Mouse (Mus musculus): ENCODE measurements around the gene Baz2a. TPM values are rescaled to one million over a fixed set of nuclear protein-coding genes. Genes with fewer than 3 reads are reported as not detected.
"Not testable (repeated sequence)": the region's sequence is repeated elsewhere in the genome, so short reads cannot be mapped to it uniquely, and the experiment has no call there.

Baz2a gene
- polyA plus RNA-seq, 1 experiment from 2014 or later, result 13.6 TPM

DNA sequence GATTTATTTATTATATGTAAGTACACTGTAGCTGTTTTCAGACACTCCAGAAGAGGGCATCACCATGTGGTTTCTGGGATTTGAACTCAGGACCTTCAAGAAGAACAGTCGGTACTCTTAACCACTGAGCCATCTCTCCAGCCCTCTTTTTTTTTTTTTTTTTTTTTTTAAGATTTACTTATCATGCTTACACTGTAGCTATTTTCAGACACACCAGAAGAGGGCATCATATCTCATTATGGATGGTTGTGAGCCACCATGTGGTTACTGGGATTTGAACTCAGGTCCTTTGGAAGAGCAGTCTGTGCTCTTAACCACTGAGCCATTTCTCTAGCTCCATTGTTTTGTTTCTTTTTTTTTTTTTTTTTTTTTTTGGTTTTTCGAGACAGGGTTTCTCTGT lies 39.2 kb upstream of the Baz2a start:
- not testable (repeated sequence) for DNase-seq (ENCODE audit: low spot score); ATAC-seq; H3K4me3 ChIP-seq (ENCODE audit: low read depth, low read length); H3K27me3 ChIP-seq (replicated peaks; ENCODE audit: control insufficient read depth, insufficient read depth, low read length); H3K4me2 ChIP-seq (ENCODE audit: low read length); H3K9me3 ChIP-seq (replicated peaks; ENCODE audit: control insufficient read depth, low read length); H3K4me1 ChIP-seq (ENCODE audit: control insufficient read depth, insufficient read depth, low read length); H3K27ac ChIP-seq (ENCODE audit: low read depth, low read length); H3K9ac ChIP-seq (ENCODE audit: low read length)
- WGBS, result 100% methylated on average over 1 of the region's 2 CpGs
- H3K36me3 ChIP-seq (ENCODE audit: control insufficient read depth, insufficient read depth, low read length), result peaks cover 37% of the 10 kb centered on the region

DNA sequence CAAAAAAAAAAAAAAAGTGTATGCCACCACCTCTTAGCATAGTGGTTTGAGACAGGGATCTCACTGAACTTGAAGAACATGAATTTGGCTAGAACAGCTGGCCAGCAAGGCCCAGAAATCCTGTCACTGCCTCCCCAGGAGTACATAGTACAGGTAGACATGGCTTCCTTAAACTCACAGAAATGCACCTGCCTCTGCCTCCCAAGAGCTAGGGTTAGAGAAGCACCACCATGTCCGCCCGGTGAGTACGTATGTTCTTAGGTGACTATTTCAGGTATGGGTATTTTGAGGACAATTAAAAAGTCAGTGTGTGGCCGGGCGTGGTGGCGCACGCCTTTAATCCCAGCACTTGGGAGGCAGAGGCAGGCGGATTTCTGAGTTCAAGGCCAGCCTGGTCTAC lies 38.4 kb upstream of the Baz2a start:
- DNase-seq (ENCODE audit: low spot score), result no peak
- 0 out of 2 replicates have a peak, but pooled peaks cover 3% of the 10 kb centered on the region for H3K4me1 ChIP-seq (ENCODE audit: control insufficient read depth, insufficient read depth, low read length)
- no peaks in the 10 kb centered on the region for H3K27me3 ChIP-seq (replicated peaks; ENCODE audit: control insufficient read depth, insufficient read depth, low read length)
- no peak overlapping the region for H3K4me3 ChIP-seq (ENCODE audit: low read depth, low read length)
- H3K4me2 ChIP-seq (ENCODE audit: low read length), result no peak overlapping the region
- H3K9ac ChIP-seq (ENCODE audit: low read length), result no peak overlapping the region
- peaks cover 29% of the 10 kb centered on the region for H3K36me3 ChIP-seq (ENCODE audit: control insufficient read depth, insufficient read depth, low read length)
- no peaks in the 10 kb centered on the region for H3K9me3 ChIP-seq (replicated peaks; ENCODE audit: control insufficient read depth, low read length)
- WGBS, result 95% methylated on average over 8 of the region's 8 CpGs
- ATAC-seq, result no peak
- H3K27ac ChIP-seq (ENCODE audit: low read depth, low read length), result no peak overlapping the region

DNA sequence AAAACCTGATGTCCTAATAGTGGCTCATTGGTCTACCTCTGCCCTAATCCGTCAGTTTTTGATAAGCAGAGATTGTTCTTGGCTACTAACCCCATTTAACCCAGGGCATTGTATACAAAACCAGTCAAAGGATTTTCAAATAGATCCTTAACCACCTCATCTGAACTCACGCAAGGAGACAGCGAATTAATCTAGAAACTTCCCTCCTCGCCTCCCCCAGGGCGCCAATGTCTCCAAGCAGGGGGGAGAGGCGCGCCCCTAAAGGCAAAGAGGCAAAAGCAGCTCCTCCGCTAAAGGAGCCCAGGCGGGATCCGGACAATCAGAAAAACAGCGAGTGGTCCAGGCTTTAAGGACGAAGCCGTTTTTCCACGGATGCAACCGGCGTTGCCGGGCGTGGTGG lies 33.2 kb upstream of the Baz2a start:
- H3K27me3 ChIP-seq (replicated peaks; ENCODE audit: control insufficient read depth, insufficient read depth, low read length), result no peaks in the 10 kb centered on the region
- no peaks in the 10 kb centered on the region for H3K36me3 ChIP-seq (ENCODE audit: control insufficient read depth, insufficient read depth, low read length)
- H3K27ac ChIP-seq (ENCODE audit: low read depth, low read length), result peak overlapping the region; percentile 99
- H3K4me1 ChIP-seq (ENCODE audit: control insufficient read depth, insufficient read depth, low read length), result peaks cover 14% of the 10 kb centered on the region
- H3K9me3 ChIP-seq (replicated peaks; ENCODE audit: control insufficient read depth, low read length), result no peaks in the 10 kb centered on the region
- peak overlapping the region; percentile 82 for H3K4me2 ChIP-seq (ENCODE audit: low read length)
- DNase-seq (ENCODE audit: low spot score), result no peak
- peak overlapping the region; percentile 89 for H3K4me3 ChIP-seq (ENCODE audit: low read depth, low read length)
- peak; percentile 36; the same call in 1 of the 2 replicates for ATAC-seq
- H3K9ac ChIP-seq (ENCODE audit: low read length), result peak overlapping the region; percentile 89
- WGBS, result under 1% methylated on average over 18 of the region's 18 CpGs

DNA sequence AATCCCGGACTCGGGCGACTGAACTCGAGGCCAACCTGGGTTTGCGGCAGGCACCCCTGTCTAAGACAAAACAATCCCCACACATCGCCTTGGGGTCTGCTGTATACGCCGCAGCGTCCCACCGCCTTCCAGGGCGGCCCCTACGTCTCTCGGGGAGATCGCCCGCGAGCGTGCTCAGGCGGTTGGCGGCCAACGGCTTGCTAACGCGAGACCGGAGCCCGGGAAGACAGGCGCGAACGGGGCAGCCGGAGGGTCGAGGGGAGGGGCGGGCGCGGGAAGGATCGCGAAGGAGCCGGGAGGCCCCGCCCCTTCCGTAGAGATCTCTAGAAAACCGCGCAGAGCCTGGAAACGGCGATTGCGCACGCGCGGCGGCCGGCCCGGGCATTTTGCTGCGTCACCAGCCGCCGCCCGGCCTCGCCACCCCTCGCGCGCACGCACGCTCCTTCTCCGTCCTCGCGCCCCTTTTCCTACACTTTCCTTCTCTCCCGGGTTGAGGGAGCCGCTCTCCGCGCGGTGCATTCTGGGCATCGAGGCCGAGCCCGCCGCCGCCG lies 32.7 kb upstream of the Baz2a start, which contains the start of gene Ptges3:
Gene Ptges3 (plus strand): TSS at position 354 of the 551 bp plus-strand sequence.
- Histone ChIP-seq H3K9ac (ENCODE audit: low read length) (peak within 1 kb of the TSS; percentile 89), H3K36me3 (ENCODE audit: control insufficient read depth, insufficient read depth, low read length) (0 out of 2 replicates have a peak, but pooled peaks cover 1% of the 10 kb centered on the region), H3K4me1 (ENCODE audit: control insufficient read depth, insufficient read depth, low read length) (peaks cover 14% of the 10 kb centered on the region), H3K9me3 (replicated peaks; ENCODE audit: control insufficient read depth, low read length) (no peaks in the 10 kb centered on the region), H3K4me3 (ENCODE audit: low read depth, low read length) (peak within 1 kb of the TSS; percentile 89), H3K27me3 (replicated peaks; ENCODE audit: control insufficient read depth, insufficient read depth, low read length) (no peaks in the 10 kb centered on the region), H3K27ac (ENCODE audit: low read depth, low read length) (peak within 1 kb of the TSS; percentile 99), H3K4me2 (ENCODE audit: low read length) (peak within 1 kb of the TSS; percentile 82)
- under 1% methylated on average over 62 of the region's 72 CpGs for WGBS
- ATAC-seq (peak; percentile 94), DNase-seq (ENCODE audit: low spot score) (peak; percentile 98)

DNA sequence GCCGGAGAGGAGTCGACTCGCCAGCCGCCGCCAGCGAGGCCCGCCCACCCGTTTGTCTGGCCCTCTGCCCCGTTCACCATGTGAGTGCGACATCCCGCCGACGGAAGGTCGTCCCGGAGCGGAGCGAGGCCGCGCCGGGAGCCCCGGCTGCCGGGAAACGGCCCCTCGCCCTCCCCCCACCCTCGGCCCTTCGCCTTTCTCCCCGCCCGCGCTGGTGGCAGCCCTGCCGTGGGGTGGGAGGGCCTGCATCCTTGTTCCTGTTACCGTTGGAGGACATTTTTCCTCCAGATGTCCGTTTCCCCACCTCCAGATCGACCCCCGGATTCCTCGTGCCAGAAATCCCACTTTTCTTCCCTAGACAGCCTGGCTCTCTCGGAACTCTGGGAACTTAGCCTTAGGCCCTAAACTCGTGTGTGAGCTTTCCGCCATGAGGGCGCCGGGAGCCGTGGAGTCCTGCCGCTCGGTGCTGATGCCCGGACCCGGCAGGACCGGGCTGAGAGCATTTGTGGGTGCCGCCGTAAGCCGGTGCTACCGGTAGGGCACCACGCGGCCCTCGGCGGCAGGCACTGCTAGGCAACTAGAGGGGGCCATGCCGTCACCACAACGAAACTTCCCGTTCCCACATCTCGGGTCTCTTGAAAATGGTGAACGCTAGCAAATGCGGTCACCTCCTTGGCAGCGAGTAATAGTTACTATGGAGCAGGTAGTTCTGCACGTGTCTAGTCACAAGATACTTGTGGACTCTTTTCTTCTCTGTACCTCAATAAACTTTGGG lies 32.0 kb upstream of the Baz2a start:
- Histone ChIP-seq H3K36me3 (ENCODE audit: control insufficient read depth, insufficient read depth, low read length) (0 out of 2 replicates have a peak, but pooled peaks cover 5% of the 10 kb centered on the region), H3K4me2 (ENCODE audit: low read length) (peak overlapping the region; percentile 82), H3K4me3 (ENCODE audit: low read depth, low read length) (peak overlapping the region; percentile 89), H3K9ac (ENCODE audit: low read length) (peak overlapping the region; percentile 89), H3K4me1 (ENCODE audit: control insufficient read depth, insufficient read depth, low read length) (peaks cover 14% of the 10 kb centered on the region), H3K27ac (ENCODE audit: low read depth, low read length) (peak overlapping the region; percentile 99), H3K9me3 (replicated peaks; ENCODE audit: control insufficient read depth, low read length) (no peaks in the 10 kb centered on the region), H3K27me3 (replicated peaks; ENCODE audit: control insufficient read depth, insufficient read depth, low read length) (no peaks in the 10 kb centered on the region)
- ATAC-seq, result peak; percentile 35
- under 1% methylated on average over 57 of the region's 62 CpGs for WGBS
- DNase-seq (ENCODE audit: low spot score), result peak; percentile 59

DNA sequence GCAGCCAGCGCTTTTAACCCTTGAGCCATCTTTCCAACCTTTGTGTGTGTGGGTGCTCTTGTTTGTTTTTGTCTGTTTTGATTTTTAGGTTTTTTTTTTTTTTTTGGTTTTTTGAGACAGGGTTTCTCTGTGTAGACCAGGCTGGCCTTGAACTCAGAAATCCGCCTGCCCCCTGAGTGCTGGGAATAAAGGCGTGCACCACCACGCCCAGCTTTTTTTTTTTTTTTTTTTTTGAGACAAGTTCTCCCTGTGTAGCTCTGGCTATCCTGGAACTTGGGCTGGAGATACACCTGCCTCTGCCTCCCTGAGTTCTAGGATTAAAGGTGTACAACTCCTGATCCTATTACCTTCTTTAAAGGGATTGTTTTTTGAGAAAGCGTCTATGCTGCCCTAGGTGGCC lies 30.3 kb upstream of the Baz2a start:
- 0 out of 2 replicates have a peak, but pooled peaks cover 5% of the 10 kb centered on the region for H3K36me3 ChIP-seq (ENCODE audit: control insufficient read depth, insufficient read depth, low read length)
- peak overlapping the region; percentile 89; the same call in 1 of the 2 replicates for H3K4me3 ChIP-seq (ENCODE audit: low read depth, low read length)
- no peaks in the 10 kb centered on the region for H3K27me3 ChIP-seq (replicated peaks; ENCODE audit: control insufficient read depth, insufficient read depth, low read length)
- no peak overlapping the region; the same call in 1 of the 2 replicates for H3K9ac ChIP-seq (ENCODE audit: low read length)
- 89% methylated on average over 5 of the region's 5 CpGs for whole genome bisulfite sequencing
- peaks cover 14% of the 10 kb centered on the region for H3K4me1 ChIP-seq (ENCODE audit: control insufficient read depth, insufficient read depth, low read length)
- no peak for ATAC-seq
- H3K27ac ChIP-seq (ENCODE audit: low read depth, low read length), result no peak overlapping the region
- DNase-seq (ENCODE audit: low spot score), result no peak
- peak overlapping the region; percentile 82 for H3K4me2 ChIP-seq (ENCODE audit: low read length)
- H3K9me3 ChIP-seq (replicated peaks; ENCODE audit: control insufficient read depth, low read length), result no peaks in the 10 kb centered on the region

DNA sequence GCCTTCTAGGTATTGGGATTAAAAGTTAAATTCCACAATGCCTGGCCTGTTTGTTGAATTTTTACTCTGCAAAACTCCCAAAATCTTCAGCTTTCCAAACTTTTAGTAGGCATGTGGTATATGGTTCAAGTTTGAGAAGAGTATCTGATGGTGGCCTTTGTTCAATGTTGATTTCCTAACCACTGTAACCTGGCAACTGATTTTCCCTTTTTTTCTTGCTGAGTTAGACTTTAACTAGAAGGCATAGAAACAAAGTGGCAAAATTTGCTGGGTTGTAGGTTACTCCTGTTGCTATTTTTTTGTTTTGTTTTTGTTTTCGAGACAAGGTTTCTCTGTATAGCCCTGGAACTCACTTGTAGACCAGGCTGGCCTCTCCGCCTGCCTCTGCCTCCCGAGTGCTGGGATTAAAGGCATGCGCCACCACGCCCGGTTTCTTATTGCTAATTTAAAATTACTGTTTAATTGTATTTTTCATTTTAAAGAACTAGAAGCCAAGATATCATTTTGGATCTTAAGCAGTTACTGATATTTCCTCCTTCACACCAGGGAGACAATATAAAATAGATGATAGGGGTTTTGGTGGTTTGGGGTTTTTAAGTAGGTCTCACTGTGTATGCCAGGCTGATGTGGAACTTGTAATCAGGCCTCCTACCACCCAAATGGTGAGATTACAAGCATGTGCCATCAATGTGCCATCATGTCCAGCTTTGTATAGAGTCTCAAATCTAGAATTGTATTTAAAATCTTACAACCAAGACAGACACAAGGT lies 29.0 kb upstream of the Baz2a start:
- DNase-seq (ENCODE audit: low spot score), result no peak
- Histone ChIP-seq H3K27ac (ENCODE audit: low read depth, low read length) (no peak overlapping the region), H3K4me2 (ENCODE audit: low read length) (no peak overlapping the region), H3K9me3 (replicated peaks; ENCODE audit: control insufficient read depth, low read length) (no peaks in the 10 kb centered on the region), H3K36me3 (ENCODE audit: control insufficient read depth, insufficient read depth, low read length) (0 out of 2 replicates have a peak, but pooled peaks cover 5% of the 10 kb centered on the region), H3K9ac (ENCODE audit: low read length) (no peak overlapping the region), H3K4me3 (ENCODE audit: low read depth, low read length) (no peak overlapping the region), H3K4me1 (ENCODE audit: control insufficient read depth, insufficient read depth, low read length) (peaks cover 14% of the 10 kb centered on the region), H3K27me3 (replicated peaks; ENCODE audit: control insufficient read depth, insufficient read depth, low read length) (no peaks in the 10 kb centered on the region)
- WGBS, result 94% methylated on average over 6 of the region's 6 CpGs
- no peak for ATAC-seq

DNA sequence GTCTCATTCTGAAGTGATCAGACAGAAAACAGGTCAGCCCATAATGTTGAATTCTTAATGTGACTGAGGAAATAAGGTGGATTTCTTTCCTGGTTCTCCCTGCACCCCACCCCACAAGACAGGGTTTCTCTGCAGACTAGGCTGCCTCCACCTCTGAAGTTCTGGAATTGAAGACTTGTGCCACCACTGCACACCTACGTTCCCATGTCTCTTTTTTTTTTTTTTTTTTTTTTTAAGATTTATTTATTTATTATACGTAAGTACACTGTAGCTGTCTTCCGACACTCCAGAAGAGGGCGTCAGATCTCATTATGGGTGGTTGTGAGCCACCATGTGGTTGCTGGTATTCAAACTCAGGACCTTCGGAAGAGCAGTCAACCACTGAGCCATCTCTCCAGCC lies 25.3 kb upstream of the Baz2a start:
- no peak overlapping the region for H3K27ac ChIP-seq (ENCODE audit: low read depth, low read length)
- H3K27me3 ChIP-seq (replicated peaks; ENCODE audit: control insufficient read depth, insufficient read depth, low read length), result no peaks in the 10 kb centered on the region
- H3K4me1 ChIP-seq (ENCODE audit: control insufficient read depth, insufficient read depth, low read length), result no peaks in the 10 kb centered on the region
- H3K9me3 ChIP-seq (replicated peaks; ENCODE audit: control insufficient read depth, low read length), result no peaks in the 10 kb centered on the region
- no peak for DNase-seq (ENCODE audit: low spot score)
- H3K36me3 ChIP-seq (ENCODE audit: control insufficient read depth, insufficient read depth, low read length), result peaks cover 25% of the 10 kb centered on the region
- 87% methylated on average over 5 of the region's 5 CpGs for WGBS
- H3K9ac ChIP-seq (ENCODE audit: low read length), result no peak overlapping the region
- H3K4me2 ChIP-seq (ENCODE audit: low read length), result no peak overlapping the region
- no peak overlapping the region for H3K4me3 ChIP-seq (ENCODE audit: low read depth, low read length)
- ATAC-seq, result no peak

Measured in forebrain, embryonic 14.5 days (tissue).